Mouse (Mus musculus): ENCODE measurements around the gene Atp11c. TPM values are rescaled to one million over a fixed set of nuclear protein-coding genes. Genes with fewer than 3 reads are reported as not detected.

Atp11c gene
- polyA plus RNA-seq, 1 experiment = 5.3 TPM

DNA sequence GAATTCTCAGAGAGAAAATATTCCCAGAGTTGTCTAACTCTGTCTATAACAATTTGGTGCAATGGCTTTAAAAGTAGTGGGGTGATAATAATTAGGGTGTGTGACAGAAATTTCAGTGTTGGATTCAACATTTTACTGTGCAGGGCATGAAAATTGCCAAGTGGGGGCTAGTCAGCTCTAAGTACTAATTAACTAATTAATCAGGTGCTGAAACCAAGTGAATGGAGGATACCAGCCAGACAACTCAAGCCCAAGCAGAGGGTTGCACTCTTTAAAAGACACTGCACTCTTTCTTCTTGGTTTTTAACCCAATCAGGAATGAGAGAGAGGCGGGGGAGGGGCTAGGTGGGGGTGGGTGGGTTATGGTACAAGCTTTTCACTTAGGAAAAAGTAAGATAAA is 47.1 kb downstream of the Atp11c start:
- H3K4me3 ChIP-seq (replicated peaks; ENCODE audit: control insufficient read depth, low read depth, low read length) = no peak overlapping the region
- no peak overlapping the region for H3K27ac ChIP-seq (ENCODE audit: control insufficient read depth, insufficient read depth, low read depth, low read length, poor library complexity)
- H3K4me1 ChIP-seq (ENCODE audit: control insufficient read depth, insufficient read depth, low read length) = no peaks in the 10 kb centered on the region
- TF ChIP-seq CTCF (IDR thresholded peaks at IDR 0.05; ENCODE audit: control insufficient read depth, insufficient read depth, low read length) = no peak
- no peak for TF ChIP-seq POLR2A (IDR thresholded peaks at IDR 0.05; ENCODE audit: borderline replicate concordance, control insufficient read depth, low read depth, low read length)
- 40% methylated on average over 1 of the region's 1 CpGs for WGBS

DNA sequence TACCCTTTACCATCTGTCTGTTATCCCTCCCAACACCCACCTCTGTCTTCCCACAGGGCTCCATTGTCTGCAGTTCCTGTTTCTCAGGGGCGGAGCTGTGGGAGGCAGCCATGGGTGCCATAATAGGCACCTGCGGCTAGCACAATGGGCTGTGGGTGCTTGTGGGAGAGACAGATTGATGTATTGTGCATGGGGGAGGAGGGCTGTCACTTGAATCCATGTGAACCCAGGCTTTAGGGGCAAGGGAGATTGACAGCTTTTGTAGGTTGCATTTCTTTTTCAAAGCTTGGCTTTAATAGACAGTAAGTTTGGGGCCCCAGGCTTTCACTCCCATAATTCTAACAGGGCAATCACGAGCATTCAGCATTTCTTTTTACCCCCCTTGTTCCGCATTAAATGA is 48.4 kb downstream of the Atp11c start:
- TF ChIP-seq POLR2A (IDR thresholded peaks at IDR 0.05; ENCODE audit: borderline replicate concordance, control insufficient read depth, low read depth, low read length) (no peak), CTCF (IDR thresholded peaks at IDR 0.05; ENCODE audit: control insufficient read depth, insufficient read depth, low read length) (no peak)
- no peak overlapping the region for H3K4me3 ChIP-seq (replicated peaks; ENCODE audit: control insufficient read depth, low read depth, low read length)
- WGBS = 51% methylated on average over 4 of the region's 4 CpGs
- H3K27ac ChIP-seq (ENCODE audit: control insufficient read depth, insufficient read depth, low read depth, low read length, poor library complexity) = no peak overlapping the region
- H3K4me1 ChIP-seq (ENCODE audit: control insufficient read depth, insufficient read depth, low read length) = no peaks in the 10 kb centered on the region

DNA sequence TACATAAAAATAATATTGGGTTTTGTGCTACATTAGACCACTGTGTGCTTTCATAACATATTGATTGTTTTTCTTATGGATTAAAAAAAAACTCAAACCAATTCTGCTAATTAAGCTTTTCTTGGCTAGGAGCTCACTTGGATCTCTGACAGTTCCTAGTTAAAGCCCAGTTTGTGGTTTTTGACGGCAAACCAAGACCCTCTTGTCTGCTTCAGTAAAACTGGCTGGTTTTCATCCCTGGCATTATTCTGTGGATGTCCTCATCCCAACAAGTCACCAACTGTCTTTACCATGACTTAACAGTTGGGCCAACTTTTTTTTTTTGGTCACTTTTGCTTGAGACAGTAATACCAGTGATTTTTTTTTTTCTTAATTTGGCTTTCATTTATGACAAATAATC is 49.6 kb downstream of the Atp11c start:
- no peak overlapping the region for H3K4me3 ChIP-seq (replicated peaks; ENCODE audit: control insufficient read depth, low read depth, low read length)
- no peak overlapping the region for H3K27ac ChIP-seq (ENCODE audit: control insufficient read depth, insufficient read depth, low read depth, low read length, poor library complexity)
- H3K4me1 ChIP-seq (ENCODE audit: control insufficient read depth, insufficient read depth, low read length) = no peaks in the 10 kb centered on the region
- TF ChIP-seq CTCF (IDR thresholded peaks at IDR 0.05; ENCODE audit: control insufficient read depth, insufficient read depth, low read length) (no peak), POLR2A (IDR thresholded peaks at IDR 0.05; ENCODE audit: borderline replicate concordance, control insufficient read depth, low read depth, low read length) (no peak)
- WGBS = 50% methylated on average over 1 of the region's 1 CpGs

DNA sequence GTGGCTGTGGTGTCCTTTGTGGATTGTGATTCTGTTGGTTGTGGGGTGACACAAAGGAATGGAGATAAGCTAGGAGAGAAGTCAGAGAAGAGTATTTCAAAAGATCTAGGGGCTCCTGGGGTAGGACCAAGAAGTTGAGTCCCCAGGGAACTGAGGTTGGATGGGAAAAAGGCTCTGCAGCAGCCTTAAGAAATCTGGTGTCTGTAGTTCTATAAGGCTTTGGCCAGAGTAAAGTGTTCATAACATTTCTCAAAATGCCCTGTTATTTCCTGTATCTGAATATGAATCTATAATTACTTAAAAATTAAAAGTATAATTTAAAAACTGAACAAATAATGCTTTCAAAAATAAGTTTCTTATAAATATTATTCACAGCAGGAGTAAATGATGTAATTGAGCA is 53.3 kb downstream of the Atp11c start, which contains the start of gene Gm7073:
Gene Gm7073, minus strand, starts transcription at position 101 of the 400 bp plus-strand sequence.
- no peak for TF ChIP-seq CTCF (IDR thresholded peaks at IDR 0.05; ENCODE audit: control insufficient read depth, insufficient read depth, low read length)
- TF ChIP-seq POLR2A (IDR thresholded peaks at IDR 0.05; ENCODE audit: borderline replicate concordance, control insufficient read depth, low read depth, low read length) = no peak
- no peak within 1 kb of the TSS for H3K27ac ChIP-seq (ENCODE audit: control insufficient read depth, insufficient read depth, low read depth, low read length, poor library complexity)
- no peak within 1 kb of the TSS for H3K4me3 ChIP-seq (replicated peaks; ENCODE audit: control insufficient read depth, low read depth, low read length)
- no peaks in the 10 kb centered on the region for H3K4me1 ChIP-seq (ENCODE audit: control insufficient read depth, insufficient read depth, low read length)

DNA sequence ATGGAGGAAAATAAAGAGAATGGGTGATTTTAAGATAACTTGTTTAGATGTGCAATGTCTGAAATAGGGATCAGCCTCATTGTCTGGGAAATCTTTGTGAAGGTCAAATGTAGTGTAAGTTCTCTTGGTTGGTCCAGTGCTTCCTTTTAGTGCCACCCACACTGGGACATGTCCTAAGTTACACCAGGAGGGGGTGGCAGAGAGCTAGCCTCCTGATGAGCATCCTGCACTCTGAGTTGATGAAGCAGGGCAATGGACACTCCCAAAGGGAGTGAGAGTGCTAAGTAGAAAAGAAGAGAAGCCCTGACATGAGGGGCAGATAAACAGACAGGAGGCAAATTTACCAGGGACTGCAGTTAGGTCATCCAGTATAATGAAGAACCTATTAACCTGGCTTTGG is 88.5 kb downstream of the Atp11c start:
- no peak overlapping the region for H3K27ac ChIP-seq (ENCODE audit: control insufficient read depth, insufficient read depth, low read depth, low read length, poor library complexity)
- H3K4me3 ChIP-seq (replicated peaks; ENCODE audit: control insufficient read depth, low read depth, low read length) = no peak overlapping the region
- peak; percentile 14; the same call in 1 of the 2 replicates for TF ChIP-seq CTCF (IDR thresholded peaks at IDR 0.05; ENCODE audit: control insufficient read depth, insufficient read depth, low read length)
- TF ChIP-seq POLR2A (IDR thresholded peaks at IDR 0.05; ENCODE audit: borderline replicate concordance, control insufficient read depth, low read depth, low read length) = no peak
- no peaks in the 10 kb centered on the region for H3K4me1 ChIP-seq (ENCODE audit: control insufficient read depth, insufficient read depth, low read length)

DNA sequence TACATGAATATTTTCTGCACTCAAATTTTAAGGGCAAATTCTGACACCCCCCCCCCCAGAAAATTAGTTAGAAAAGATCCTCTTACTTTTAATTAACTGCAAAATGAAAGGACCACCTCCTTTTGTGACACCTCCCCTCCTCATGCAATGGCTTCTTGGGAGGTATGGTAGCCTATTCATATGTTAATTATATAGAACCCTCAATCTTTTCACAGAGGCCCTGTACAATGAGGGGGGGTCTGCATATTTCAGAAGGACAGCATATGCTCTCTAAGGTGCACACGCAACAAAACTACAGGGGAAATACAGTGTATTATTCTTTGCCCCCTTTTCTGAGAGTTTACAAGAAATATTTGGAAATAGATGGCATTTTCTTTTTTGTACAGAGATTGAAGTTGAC is 94.7 kb downstream of the Atp11c start:
- TF ChIP-seq POLR2A (IDR thresholded peaks at IDR 0.05; ENCODE audit: borderline replicate concordance, control insufficient read depth, low read depth, low read length) (no peak), CTCF (IDR thresholded peaks at IDR 0.05; ENCODE audit: control insufficient read depth, insufficient read depth, low read length) (no peak)
- 71% methylated on average over 1 of the region's 1 CpGs for WGBS
- H3K4me1 ChIP-seq (ENCODE audit: control insufficient read depth, insufficient read depth, low read length) = no peaks in the 10 kb centered on the region
- H3K4me3 ChIP-seq (replicated peaks; ENCODE audit: control insufficient read depth, low read depth, low read length) = no peak overlapping the region
- no peak overlapping the region for H3K27ac ChIP-seq (ENCODE audit: control insufficient read depth, insufficient read depth, low read depth, low read length, poor library complexity)

DNA sequence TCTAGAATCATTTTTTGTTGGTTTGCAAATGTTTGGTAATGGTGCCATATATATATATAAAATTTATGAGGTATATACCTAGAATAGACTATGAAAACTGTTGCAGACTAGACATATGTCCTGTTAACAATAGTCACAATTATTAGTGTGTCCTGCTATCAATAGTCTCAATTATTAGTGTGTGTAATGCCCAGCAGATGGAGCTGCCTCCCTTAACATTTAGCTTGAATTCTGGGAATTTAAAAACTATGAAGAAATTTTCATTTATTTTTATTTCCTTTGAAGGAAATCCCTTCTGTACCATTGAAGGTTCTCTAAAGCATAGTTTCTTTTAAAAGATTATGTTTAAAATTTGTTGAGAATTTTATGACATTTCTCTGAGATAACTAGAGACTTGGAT is 97.2 kb downstream of the Atp11c start:
- Histone ChIP-seq H3K4me3 (replicated peaks; ENCODE audit: control insufficient read depth, low read depth, low read length) (no peak overlapping the region), H3K27ac (ENCODE audit: control insufficient read depth, insufficient read depth, low read depth, low read length, poor library complexity) (no peak overlapping the region), H3K4me1 (ENCODE audit: control insufficient read depth, insufficient read depth, low read length) (no peaks in the 10 kb centered on the region)
- TF ChIP-seq POLR2A (IDR thresholded peaks at IDR 0.05; ENCODE audit: borderline replicate concordance, control insufficient read depth, low read depth, low read length) (no peak), CTCF (IDR thresholded peaks at IDR 0.05; ENCODE audit: control insufficient read depth, insufficient read depth, low read length) (no peak)

DNA sequence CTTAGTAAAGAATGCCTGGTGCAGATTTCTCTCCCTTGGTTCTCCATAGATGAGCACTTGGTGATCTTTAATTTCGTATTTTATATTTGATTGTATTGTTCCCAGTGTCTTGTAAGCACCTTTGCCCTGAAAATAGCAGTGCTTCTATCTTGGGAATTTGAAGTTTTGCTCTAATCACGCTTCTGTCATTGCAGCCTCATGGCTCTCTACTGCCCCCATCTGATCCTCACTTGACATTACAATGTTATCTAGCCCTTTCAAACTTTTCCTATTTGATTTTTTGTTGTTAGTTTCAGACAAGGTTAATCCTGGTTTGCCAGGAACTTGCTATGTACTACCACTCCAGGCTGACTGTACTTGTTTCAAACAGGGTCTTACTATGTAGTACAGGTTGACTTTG is 128.7 kb downstream of the Atp11c start:
- 21% methylated on average over 2 of the region's 2 CpGs for WGBS

DNA sequence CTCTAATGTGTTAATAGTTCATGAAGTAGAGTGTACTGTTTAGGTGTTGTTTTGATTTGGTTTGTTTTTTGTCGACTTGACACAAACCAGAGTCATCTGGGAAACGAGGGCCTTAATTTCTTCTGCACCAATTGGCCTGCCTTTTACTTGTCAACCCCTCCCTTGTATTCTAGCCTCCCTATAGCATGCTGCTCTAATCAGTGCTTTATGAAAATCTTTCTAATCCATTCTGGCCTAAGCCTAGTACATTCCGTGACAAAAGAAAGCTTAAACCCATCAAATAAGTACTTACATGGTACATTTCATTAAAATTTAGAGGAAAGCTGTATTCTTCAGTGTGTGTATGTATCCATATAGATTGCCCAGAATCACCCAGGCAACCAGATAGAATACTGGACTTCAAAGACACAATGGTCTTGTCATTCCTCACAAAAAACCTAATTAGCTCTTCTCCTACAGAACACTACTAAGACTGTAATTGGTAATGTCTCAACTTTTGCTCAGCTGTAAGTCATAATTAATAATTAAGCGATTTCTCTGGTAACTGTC is 177.9 kb downstream of the Atp11c start:
- H3K27ac ChIP-seq (ENCODE audit: control insufficient read depth, insufficient read depth, low read depth, low read length, poor library complexity) = no peak overlapping the region
- TF ChIP-seq POLR2A (IDR thresholded peaks at IDR 0.05; ENCODE audit: borderline replicate concordance, control insufficient read depth, low read depth, low read length) (no peak), CTCF (IDR thresholded peaks at IDR 0.05; ENCODE audit: control insufficient read depth, insufficient read depth, low read length) (no peak)
- H3K4me3 ChIP-seq (replicated peaks; ENCODE audit: control insufficient read depth, low read depth, low read length) = no peak overlapping the region
- WGBS = 59% methylated on average over 4 of the region's 4 CpGs
- no peaks in the 10 kb centered on the region for H3K4me1 ChIP-seq (ENCODE audit: control insufficient read depth, insufficient read depth, low read length)

More for the DNA sequence above, 128.7 kb downstream of the Atp11c start:
- no peaks in the 10 kb centered on the region for H3K4me1 ChIP-seq (ENCODE audit: control insufficient read depth, insufficient read depth, low read length)
- TF ChIP-seq POLR2A (IDR thresholded peaks at IDR 0.05; ENCODE audit: borderline replicate concordance, control insufficient read depth, low read depth, low read length) (no peak), CTCF (IDR thresholded peaks at IDR 0.05; ENCODE audit: control insufficient read depth, insufficient read depth, low read length) (no peak)
- H3K27ac ChIP-seq (ENCODE audit: control insufficient read depth, insufficient read depth, low read depth, low read length, poor library complexity) = no peak overlapping the region
- no peak overlapping the region for H3K4me3 ChIP-seq (replicated peaks; ENCODE audit: control insufficient read depth, low read depth, low read length)
